Mouse (Mus musculus) limb, embryonic 11.5 days (tissue): ENCODE measurements around the gene Fgf10. TPM values are rescaled to one million over a fixed set of nuclear protein-coding genes. Genes with fewer than 3 reads are reported as not detected.

Experiments
- ATAC-seq: fragments of 200-750 bp; cut with Nextera tagmentation; 2 replicates; pipeline ENCODE4 v1.8.0; 2017; ENCODE audit warnings: low read depth; ENCODE audit not compliant: insufficient number of reproducible peaks, low FRiP score, low TSS enrichment
- DNase-seq: peaks from one replicate; pipeline ENCODE4 v3.0.0-alpha.2; 2015; ENCODE audit warnings: low spot score
- H3K27ac ChIP-seq: fragments of 300-500 bp; sonication (generic); replicated peaks from 2 replicates; pipeline ENCODE4 v1.5.1; 2014; ENCODE audit warnings: low read depth, mild to moderate bottlenecking, low read length
- H3K27me3 ChIP-seq: fragments of 300-500 bp; sonication (generic); 2 replicates; pipeline ENCODE4 v1.6.1; 2014; ENCODE audit warnings: mild to moderate bottlenecking, low read length, mixed read lengths; ENCODE audit not compliant: control insufficient read depth, insufficient read depth
- H3K36me3 ChIP-seq: fragments of 300-500 bp; sonication (generic); 2 replicates; pipeline ENCODE4 v1.6.1; 2014; ENCODE audit warnings: mild to moderate bottlenecking, low read length, moderate library complexity, mixed read lengths; ENCODE audit not compliant: control insufficient read depth, insufficient read depth
- H3K4me1 ChIP-seq: fragments of 300-500 bp; sonication (generic); 2 replicates; pipeline ENCODE4 v1.6.1; 2014; ENCODE audit warnings: low read length, mixed read lengths; ENCODE audit not compliant: control insufficient read depth, insufficient read depth
- H3K4me2 ChIP-seq: fragments of 300-500 bp; sonication (generic); 2 replicates; pipeline ENCODE4 v1.6.1; 2014; ENCODE audit warnings: low read depth, mild to moderate bottlenecking, moderate library complexity; ENCODE audit not compliant: severe bottlenecking
- H3K4me3 ChIP-seq: fragments of 300-500 bp; sonication (generic); 2 replicates; pipeline ENCODE4 v1.5.1; 2014; ENCODE audit warnings: low read depth, low read length
- H3K9ac ChIP-seq: fragments of 300-500 bp; sonication (generic); 2 replicates; pipeline ENCODE4 v1.6.1; 2014; ENCODE audit warnings: mild to moderate bottlenecking, low read length
- H3K9me3 ChIP-seq: fragments of 300-500 bp; sonication (generic); 2 replicates; pipeline ENCODE4 v1.6.1; 2016; ENCODE audit warnings: low read length; ENCODE audit not compliant: control insufficient read depth
- WGBS: fragments of 180-500 bp; shearing (Covaris S2); extraction: QIAGEN DNeasy Blood & Tissue Kit; methylation state at CpG from one replicate; pipeline ENCODE4 v1.1.7; 2014; 5-methylcytosine and 5-hydroxymethylcytosine counted together
- polyA plus RNA-seq: library from polyadenylated mRNA; unstranded; fragments of >200 nt; fragmentation: Nextera tagmentation; extraction: Ambion mirVana; gene quantifications from 2 replicates; pipeline ENCODE4 v1.2.1, GENCODE M21; 2014

The Fgf10 gene
- polyA plus RNA-seq, 1 experiment from 2014 or later, result 13.0 TPM

DNA sequence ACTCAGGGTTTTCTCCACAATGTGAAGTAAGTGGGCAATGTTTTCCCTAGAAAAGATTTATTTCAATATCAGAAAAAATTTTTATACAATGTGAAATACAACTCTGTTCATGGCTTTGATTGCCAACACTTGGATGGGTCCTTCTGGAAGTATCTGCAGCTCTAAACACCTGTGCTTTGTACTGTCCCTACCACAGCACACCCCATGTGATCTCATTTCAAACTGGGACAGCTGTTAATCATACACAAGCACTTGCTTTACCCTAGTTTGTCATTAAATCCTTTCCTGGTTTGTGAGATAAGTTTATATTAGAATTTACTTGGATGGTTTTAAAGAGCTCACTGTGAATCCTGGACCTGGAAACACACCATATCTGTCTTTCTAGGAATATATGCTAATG, 102.6 kb downstream of the Fgf10 start:
- H3K4me2 ChIP-seq, result no peak overlapping the region

DNA sequence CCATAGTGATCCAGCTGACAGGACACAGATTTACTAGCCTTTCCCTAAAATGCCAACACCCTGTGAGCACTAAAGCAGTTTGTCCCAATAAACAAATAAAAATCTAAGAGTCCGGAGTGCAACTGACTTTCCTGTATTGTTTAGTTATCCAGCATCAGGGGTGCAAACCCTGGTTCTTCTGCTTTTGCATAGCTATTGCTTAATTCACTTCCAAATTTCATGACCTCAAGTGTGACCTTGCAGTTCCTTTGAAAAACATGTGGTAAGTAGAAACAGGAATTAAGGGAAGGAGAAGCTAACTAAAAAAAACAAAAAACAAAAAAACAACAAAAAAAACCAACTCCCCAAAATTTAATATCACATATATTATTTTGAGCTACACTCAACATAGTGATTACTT, 105.6 kb downstream of the Fgf10 start:
- no peaks in the 10 kb centered on the region; the same call in 1 of the 2 replicates for H3K4me1 ChIP-seq
- ATAC-seq (no peak), DNase-seq (no peak)
- no peaks in the 10 kb centered on the region for H3K9me3 ChIP-seq
- no peak overlapping the region for H3K4me2 ChIP-seq
- 47% methylated on average over 1 of the region's 1 CpGs for WGBS
- no peak overlapping the region for H3K4me3 ChIP-seq
- H3K9ac ChIP-seq, result no peak overlapping the region
- no peak overlapping the region for H3K27ac ChIP-seq
- no peaks in the 10 kb centered on the region for H3K27me3 ChIP-seq
- no peaks in the 10 kb centered on the region for H3K36me3 ChIP-seq

More for the DNA sequence above, 102.6 kb downstream of the Fgf10 start:
- no peak overlapping the region for H3K4me3 ChIP-seq
- H3K9ac ChIP-seq, result no peak overlapping the region
- H3K36me3 ChIP-seq, result no peaks in the 10 kb centered on the region
- DNase-seq, result no peak
- no peak for ATAC-seq
- no peak overlapping the region for H3K27ac ChIP-seq
- no peaks in the 10 kb centered on the region for H3K27me3 ChIP-seq
- H3K4me1 ChIP-seq, result no peaks in the 10 kb centered on the region; the same call in 1 of the 2 replicates
- H3K9me3 ChIP-seq, result no peaks in the 10 kb centered on the region

- no peak overlapping the region for H3K4me2 ChIP-seq
- ATAC-seq (no peak), DNase-seq (no peak)
- H3K9ac ChIP-seq, result no peak overlapping the region
- H3K9me3 ChIP-seq, result no peaks in the 10 kb centered on the region
- no peaks in the 10 kb centered on the region; the same call in 1 of the 2 replicates for H3K4me1 ChIP-seq
- H3K27ac ChIP-seq, result no peak overlapping the region
- 91% methylated on average over 2 of the region's 2 CpGs for WGBS
- no peaks in the 10 kb centered on the region for H3K27me3 ChIP-seq
- no peak overlapping the region for H3K4me3 ChIP-seq
- H3K36me3 ChIP-seq, result no peaks in the 10 kb centered on the region
Observed at GRCm38 (mm10) chr13:118779161-118779560, 109.6 kb downstream of the Fgf10 start.

DNA sequence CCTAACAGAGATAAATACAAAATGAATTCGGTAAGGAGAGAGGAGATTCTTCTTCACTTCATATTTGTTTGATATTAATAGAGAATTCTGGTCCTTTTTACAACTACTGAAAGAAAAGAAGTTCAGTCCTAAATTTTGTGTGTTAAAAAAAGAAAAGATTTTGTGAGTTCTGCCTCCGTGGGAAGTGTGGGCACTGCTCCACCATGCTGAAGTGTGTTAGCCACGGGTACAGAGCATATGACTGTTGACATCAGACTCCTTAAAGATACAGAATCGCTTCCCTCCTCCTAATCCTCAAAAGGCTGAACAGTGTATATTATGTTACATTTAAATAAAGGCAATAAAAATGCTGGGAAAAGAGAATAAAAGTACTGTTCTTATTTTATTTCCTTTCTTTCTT, 122.2 kb downstream of the Fgf10 start:
- Histone ChIP-seq H3K27me3 (no peaks in the 10 kb centered on the region), H3K4me3 (no peak overlapping the region), H3K9ac (no peak overlapping the region), H3K36me3 (no peaks in the 10 kb centered on the region), H3K4me2 (no peak overlapping the region), H3K4me1 (0 out of 2 replicates have a peak, but pooled peaks cover 7% of the 10 kb centered on the region), H3K27ac (peak overlapping the region; percentile 62; the same call in 1 of the 2 replicates), H3K9me3 (no peaks in the 10 kb centered on the region)
- 35% methylated on average over 4 of the region's 4 CpGs for WGBS
- ATAC-seq (peak; percentile 71; the same call in 1 of the 2 replicates), DNase-seq (no peak)

GRCm38 (mm10) chr13:118792198-118792597, 122.6 kb downstream of the Fgf10 start:
- Histone ChIP-seq H3K9ac (no peak overlapping the region), H3K27me3 (no peaks in the 10 kb centered on the region), H3K27ac (no peak overlapping the region; the same call in 1 of the 2 replicates), H3K9me3 (no peaks in the 10 kb centered on the region), H3K4me3 (no peak overlapping the region), H3K4me2 (no peak overlapping the region), H3K4me1 (0 out of 2 replicates have a peak, but pooled peaks cover 7% of the 10 kb centered on the region), H3K36me3 (no peaks in the 10 kb centered on the region)
- ATAC-seq, result peak; percentile 66; the same call in 1 of the 2 replicates
- peak; percentile 38 for DNase-seq
- WGBS, result 11% methylated on average over 4 of the region's 4 CpGs

GRCm38 (mm10) chr13:118800176-118800575, 130.6 kb downstream of the Fgf10 start:
- Histone ChIP-seq H3K4me3 (no peak overlapping the region), H3K27me3 (no peaks in the 10 kb centered on the region), H3K9ac (no peak overlapping the region), H3K4me2 (no peak overlapping the region), H3K4me1 (no peaks in the 10 kb centered on the region), H3K27ac (no peak overlapping the region), H3K36me3 (no peaks in the 10 kb centered on the region), H3K9me3 (no peaks in the 10 kb centered on the region)
- WGBS, result 67% methylated on average over 4 of the region's 4 CpGs
- DNase-seq, result no peak
- ATAC-seq, result no peak

DNA sequence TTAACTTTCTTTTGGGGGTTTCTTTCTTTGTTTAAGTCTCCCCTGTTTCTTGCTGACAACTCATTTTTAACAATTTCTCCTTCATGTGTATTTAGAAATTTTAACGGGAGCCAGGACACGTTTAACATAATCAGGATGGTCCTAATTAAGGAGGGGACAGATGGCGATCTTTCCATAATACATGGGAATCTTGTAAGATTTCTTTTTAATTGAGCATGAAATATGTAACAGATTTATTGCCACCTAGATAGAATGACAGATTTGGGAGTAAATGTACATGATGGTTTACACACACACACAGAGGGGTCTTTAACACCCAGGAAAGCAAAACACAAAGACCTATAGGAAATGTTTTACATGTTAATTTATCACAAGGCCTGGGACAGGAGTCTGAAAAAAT, 137.1 kb downstream of the Fgf10 start:
- WGBS, result 52% methylated on average over 3 of the region's 3 CpGs
- Histone ChIP-seq H3K27me3 (no peaks in the 10 kb centered on the region), H3K9me3 (no peaks in the 10 kb centered on the region), H3K4me1 (no peaks in the 10 kb centered on the region), H3K4me3 (no peak overlapping the region), H3K4me2 (no peak overlapping the region), H3K9ac (no peak overlapping the region), H3K36me3 (no peaks in the 10 kb centered on the region), H3K27ac (no peak overlapping the region)
- DNase-seq (no peak), ATAC-seq (no peak)

DNA sequence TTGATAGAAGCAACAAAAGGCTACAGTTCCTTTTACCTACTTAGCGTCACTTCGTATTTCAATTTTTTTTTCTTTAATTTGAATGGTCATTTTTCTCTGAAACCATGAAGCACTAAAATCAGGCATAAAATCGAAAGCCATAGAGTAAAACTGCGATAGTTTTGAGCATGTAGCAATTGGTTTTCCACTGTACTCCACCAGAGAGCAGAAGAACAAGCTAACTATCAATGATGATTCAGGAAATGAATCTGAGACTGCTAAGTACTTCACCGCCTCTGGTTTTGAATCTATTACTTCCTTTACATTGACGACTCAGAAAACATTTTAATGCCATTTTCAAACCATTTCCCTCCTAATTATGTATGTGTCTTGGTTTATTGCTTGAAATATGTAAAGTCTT, 150.2 kb downstream of the Fgf10 start:
- H3K9ac ChIP-seq, result no peak overlapping the region
- DNase-seq (no peak), ATAC-seq (no peak)
- no peak overlapping the region for H3K4me2 ChIP-seq
- H3K4me1 ChIP-seq, result peaks cover 3% of the 10 kb centered on the region; the same call in 1 of the 2 replicates
- no peaks in the 10 kb centered on the region for H3K27me3 ChIP-seq
- 53% methylated on average over 6 of the region's 6 CpGs for WGBS
- H3K36me3 ChIP-seq, result no peaks in the 10 kb centered on the region
- H3K9me3 ChIP-seq, result no peaks in the 10 kb centered on the region
- no peak overlapping the region for H3K27ac ChIP-seq
- no peak overlapping the region for H3K4me3 ChIP-seq

DNA sequence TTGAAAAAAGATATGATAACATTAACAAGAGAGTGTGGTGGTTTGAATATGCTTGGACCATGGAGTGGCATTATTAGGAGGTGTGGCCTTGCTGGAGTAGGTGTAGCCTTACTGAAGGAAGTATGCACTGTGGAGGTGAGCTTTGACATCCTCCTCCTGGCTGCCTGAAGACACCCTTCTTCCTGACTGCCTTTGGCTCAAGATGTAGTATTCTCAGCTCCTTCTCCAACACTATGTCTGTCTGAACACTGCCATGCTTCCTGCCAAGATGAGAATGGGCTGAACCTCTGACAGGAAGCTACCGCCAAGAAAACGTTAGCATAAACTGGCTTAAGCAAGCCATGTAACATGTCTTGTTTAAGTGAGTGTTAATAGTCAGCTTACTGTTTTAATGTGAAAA, 153.5 kb downstream of the Fgf10 start:
- Histone ChIP-seq H3K27ac (no peak overlapping the region), H3K4me2 (no peak overlapping the region), H3K4me3 (no peak overlapping the region), H3K36me3 (no peaks in the 10 kb centered on the region), H3K27me3 (no peaks in the 10 kb centered on the region), H3K4me1 (peaks cover 3% of the 10 kb centered on the region; the same call in 1 of the 2 replicates), H3K9me3 (no peaks in the 10 kb centered on the region), H3K9ac (no peak overlapping the region)
- WGBS, result 87% methylated on average over 2 of the region's 2 CpGs
- DNase-seq (no peak), ATAC-seq (no peak)
